Mouse (Mus musculus) erythroblast, embryonic 14.5 days (primary cell): ENCODE data around the gene Gm49369.

Source experiments
- GATA1 ChIP-seq: IDR thresholded peaks from 2 replicates; pipeline ENCODE4 v1.6.1; 2012; ENCODE audit warnings: low read length, inconsistent platforms, mixed read lengths
- TAL1 ChIP-seq: IDR thresholded peaks from 3 replicates; pipeline ENCODE4 v1.6.1; 2012; ENCODE audit warnings: low read length, inconsistent platforms, mixed read lengths

GRCm38 (mm10) chr7:142375261-142375724 is 7.2 kb downstream of the Gm49369 start:
- TF ChIP-seq TAL1 (no peak), GATA1 (no peak)
